Mouse (Mus musculus): ENCODE data around the gene Pvr. TPM values are rescaled to one million over a fixed set of nuclear protein-coding genes. Genes with fewer than 3 reads are reported as not detected.
"Not testable (repeated sequence)": the region's sequence is repeated elsewhere in the genome, so short reads cannot be mapped to it uniquely, and the experiment has no call there.

The Pvr gene
- polyA plus RNA-seq, 1 experiment from 2014 or later, result 13.2 TPM

- H3K4me1 ChIP-seq (ENCODE audit: insufficient read depth), result no peaks in the 10 kb centered on the region
Observed at GRCm38 (mm10) chr7:19932877-19933809, 12.2 kb upstream of the Pvr start.

GRCm38 (mm10) chr7:19932133-19932876, 11.3 kb upstream of the Pvr start:
- H3K27me3 ChIP-seq (ENCODE audit: insufficient read depth, low read length), result no peaks in the 10 kb centered on the region
- TF ChIP-seq CTCF (IDR thresholded peaks at IDR 0.05; ENCODE audit: low read depth), result no peak
- WGBS, result 13% methylated on average over 13 of the region's 13 CpGs
- peak overlapping the region; percentile 33; the same call in 1 of the 2 replicates for H3K4me2 ChIP-seq
- no peak overlapping the region for H3K4me3 ChIP-seq (ENCODE audit: low read depth, low read length)
- 0 out of 2 replicates have a peak overlapping the region, but pooled peaks have one; percentile 18 for H3K27ac ChIP-seq (ENCODE audit: low read depth)
- H3K9ac ChIP-seq, result no peak overlapping the region
- no peak for ATAC-seq (ENCODE audit: insufficient read depth)
- H3K4me1 ChIP-seq (ENCODE audit: insufficient read depth), result no peaks in the 10 kb centered on the region
- DNase-seq, result peak; percentile 18
- no peaks in the 10 kb centered on the region for H3K36me3 ChIP-seq (ENCODE audit: insufficient read depth)
- H3K9me3 ChIP-seq (ENCODE audit: low read depth, low read length), result no peaks in the 10 kb centered on the region

More at GRCm38 (mm10) chr7:19932877-19933809, 12.2 kb upstream of the Pvr start:
- Histone ChIP-seq H3K36me3 (ENCODE audit: insufficient read depth) (no peaks in the 10 kb centered on the region), H3K9ac (no peak overlapping the region), H3K27me3 (ENCODE audit: insufficient read depth, low read length) (no peaks in the 10 kb centered on the region), H3K9me3 (ENCODE audit: low read depth, low read length) (no peaks in the 10 kb centered on the region), H3K27ac (ENCODE audit: low read depth) (peak overlapping the region; percentile 60; the same call in 1 of the 2 replicates), H3K4me3 (ENCODE audit: low read depth, low read length) (no peak overlapping the region), H3K4me2 (peak overlapping the region; percentile 46)
- DNase-seq, result peak; percentile 78
- TF ChIP-seq CTCF (IDR thresholded peaks at IDR 0.05; ENCODE audit: low read depth), result no peak
- WGBS, result 18% methylated on average over 21 of the region's 21 CpGs
- ATAC-seq (ENCODE audit: insufficient read depth), result peak; percentile 48; the same call in 1 of the 2 replicates

- WGBS, result 59% methylated on average over 6 of the region's 6 CpGs
- not testable (repeated sequence) for H3K4me2 ChIP-seq; DNase-seq; H3K4me3 ChIP-seq (ENCODE audit: low read depth, low read length); H3K4me1 ChIP-seq (ENCODE audit: insufficient read depth); ATAC-seq (ENCODE audit: insufficient read depth); H3K27ac ChIP-seq (ENCODE audit: low read depth); H3K9me3 ChIP-seq (ENCODE audit: low read depth, low read length); H3K36me3 ChIP-seq (ENCODE audit: insufficient read depth); H3K9ac ChIP-seq; H3K27me3 ChIP-seq (ENCODE audit: insufficient read depth, low read length)
Observed at GRCm38 (mm10) chr7:19930481-19930880, 9.5 kb upstream of the Pvr start.

- Histone ChIP-seq H3K4me3 (ENCODE audit: low read depth, low read length) (no peak overlapping the region), H3K27ac (ENCODE audit: low read depth) (no peak overlapping the region), H3K9ac (no peak overlapping the region), H3K27me3 (ENCODE audit: insufficient read depth, low read length) (no peaks in the 10 kb centered on the region), H3K4me1 (ENCODE audit: insufficient read depth) (no peaks in the 10 kb centered on the region), H3K4me2 (no peak overlapping the region), H3K9me3 (ENCODE audit: low read depth, low read length) (no peaks in the 10 kb centered on the region), H3K36me3 (ENCODE audit: insufficient read depth) (no peaks in the 10 kb centered on the region)
- ATAC-seq (ENCODE audit: insufficient read depth), result no peak
- TF ChIP-seq CTCF (IDR thresholded peaks at IDR 0.05; ENCODE audit: low read depth), result no peak
- 77% methylated on average over 5 of the region's 5 CpGs for WGBS
- DNase-seq, result no peak
Observed at GRCm38 (mm10) chr7:19928486-19928885, 7.5 kb upstream of the Pvr start.

GRCm38 (mm10) chr7:19926849-19927480, 6.0 kb upstream of the Pvr start:
- H3K27ac ChIP-seq (ENCODE audit: low read depth), result no peak overlapping the region
- no peak for ATAC-seq (ENCODE audit: insufficient read depth)
- DNase-seq, result peak; percentile 53
- H3K9me3 ChIP-seq (ENCODE audit: low read depth, low read length), result no peaks in the 10 kb centered on the region
- H3K9ac ChIP-seq, result no peak overlapping the region
- no peaks in the 10 kb centered on the region for H3K27me3 ChIP-seq (ENCODE audit: insufficient read depth, low read length)
- H3K4me2 ChIP-seq, result no peak overlapping the region
- H3K4me3 ChIP-seq (ENCODE audit: low read depth, low read length), result no peak overlapping the region
- no peaks in the 10 kb centered on the region for H3K36me3 ChIP-seq (ENCODE audit: insufficient read depth)
- TF ChIP-seq CTCF (IDR thresholded peaks at IDR 0.05; ENCODE audit: low read depth), result no peak
- 27% methylated on average over 2 of the region's 2 CpGs for WGBS
- H3K4me1 ChIP-seq (ENCODE audit: insufficient read depth), result no peaks in the 10 kb centered on the region

- ATAC-seq (ENCODE audit: insufficient read depth) (no peak), DNase-seq (peak; percentile 51)
- H3K9ac ChIP-seq, result no peak overlapping the region
- TF ChIP-seq CTCF (IDR thresholded peaks at IDR 0.05; ENCODE audit: low read depth), result no peak
- H3K27me3 ChIP-seq (ENCODE audit: insufficient read depth, low read length), result no peaks in the 10 kb centered on the region
- H3K36me3 ChIP-seq (ENCODE audit: insufficient read depth), result no peaks in the 10 kb centered on the region
- H3K4me2 ChIP-seq, result no peak overlapping the region
- H3K27ac ChIP-seq (ENCODE audit: low read depth), result no peak overlapping the region
- no peaks in the 10 kb centered on the region for H3K4me1 ChIP-seq (ENCODE audit: insufficient read depth)
- no peaks in the 10 kb centered on the region for H3K9me3 ChIP-seq (ENCODE audit: low read depth, low read length)
- no peak overlapping the region for H3K4me3 ChIP-seq (ENCODE audit: low read depth, low read length)
- 51% methylated on average over 1 of the region's 1 CpGs for WGBS
Observed at GRCm38 (mm10) chr7:19925376-19925775, 4.4 kb upstream of the Pvr start.
